Mouse (Mus musculus): ENCODE measurements around the gene Cdc42bpb.

Gene Cdc42bpb

GRCm38 (mm10) chr12:111340692-111341091, 36.8 kb downstream of the Cdc42bpb start:
- DNase-seq (ENCODE audit: low read depth, low spot score), result no peak

- no peak for DNase-seq (ENCODE audit: low read depth, low spot score)
These were observed 39.6 kb downstream of the Cdc42bpb start for GRCm38 (mm10) chr12:111337864-111338354.

GRCm38 (mm10) chr12:111333020-111333605, 44.4 kb downstream of the Cdc42bpb start:
- no peak for DNase-seq (ENCODE audit: low read depth, low spot score)

- DNase-seq (ENCODE audit: low read depth, low spot score), result no peak
These were observed 45.1 kb downstream of the Cdc42bpb start for GRCm38 (mm10) chr12:111332443-111332842.

- no peak for DNase-seq (ENCODE audit: low read depth, low spot score)
These were observed 45.9 kb downstream of the Cdc42bpb start for GRCm38 (mm10) chr12:111331573-111331972.

GRCm38 (mm10) chr12:111329281-111329680, 48.2 kb downstream of the Cdc42bpb start:
- no peak for DNase-seq (ENCODE audit: low read depth, low spot score)

GRCm38 (mm10) chr12:111328360-111328759, 49.2 kb downstream of the Cdc42bpb start:
- no peak for DNase-seq (ENCODE audit: low read depth, low spot score)

- DNase-seq (ENCODE audit: low read depth, low spot score), result no peak
These were observed 51.6 kb downstream of the Cdc42bpb start for GRCm38 (mm10) chr12:111325744-111326424.

GRCm38 (mm10) chr12:111324949-111325348, 52.6 kb downstream of the Cdc42bpb start:
- no peak for DNase-seq (ENCODE audit: low read depth, low spot score)

GRCm38 (mm10) chr12:111324536-111324935, 53.0 kb downstream of the Cdc42bpb start:
- no peak for DNase-seq (ENCODE audit: low read depth, low spot score)

GRCm38 (mm10) chr12:111323423-111323822, 54.1 kb downstream of the Cdc42bpb start:
- DNase-seq (ENCODE audit: low read depth, low spot score), result no peak

- DNase-seq (ENCODE audit: low read depth, low spot score), result no peak
These were observed 55.7 kb downstream of the Cdc42bpb start for GRCm38 (mm10) chr12:111321832-111322231.

GRCm38 (mm10) chr12:111320549-111320948, 57.0 kb downstream of the Cdc42bpb start:
- no peak for DNase-seq (ENCODE audit: low read depth, low spot score)

GRCm38 (mm10) chr12:111317694-111318093, 59.8 kb downstream of the Cdc42bpb start:
- no peak for DNase-seq (ENCODE audit: low read depth, low spot score)

- DNase-seq (ENCODE audit: low read depth, low spot score), result no peak
These were observed 63.2 kb downstream of the Cdc42bpb start for GRCm38 (mm10) chr12:111314273-111314672.

- DNase-seq (ENCODE audit: low read depth, low spot score), result no peak
These were observed 65.7 kb downstream of the Cdc42bpb start for GRCm38 (mm10) chr12:111311775-111312174.

- no peak for DNase-seq (ENCODE audit: low read depth, low spot score)
These were observed 67.6 kb downstream of the Cdc42bpb start for GRCm38 (mm10) chr12:111309931-111310330.

- no peak for DNase-seq (ENCODE audit: low read depth, low spot score)
These were observed 68.3 kb downstream of the Cdc42bpb start for GRCm38 (mm10) chr12:111309256-111309655.

GRCm38 (mm10) chr12:111306821-111307220, 70.7 kb downstream of the Cdc42bpb start:
- no peak for DNase-seq (ENCODE audit: low read depth, low spot score)

- DNase-seq (ENCODE audit: low read depth, low spot score), result no peak
These were observed 73.7 kb downstream of the Cdc42bpb start for GRCm38 (mm10) chr12:111303702-111304337.

GRCm38 (mm10) chr12:111302018-111302345, 75.5 kb downstream of the Cdc42bpb start:
- no peak for DNase-seq (ENCODE audit: low read depth, low spot score)

- DNase-seq (ENCODE audit: low read depth, low spot score), result no peak
These were observed 76.0 kb downstream of the Cdc42bpb start for GRCm38 (mm10) chr12:111301322-111302017.

All from embryo, embryonic 11.5 days (tissue).